ENCODE assay signal across 9 mouse cellular contexts in the genomic region with DNA sequence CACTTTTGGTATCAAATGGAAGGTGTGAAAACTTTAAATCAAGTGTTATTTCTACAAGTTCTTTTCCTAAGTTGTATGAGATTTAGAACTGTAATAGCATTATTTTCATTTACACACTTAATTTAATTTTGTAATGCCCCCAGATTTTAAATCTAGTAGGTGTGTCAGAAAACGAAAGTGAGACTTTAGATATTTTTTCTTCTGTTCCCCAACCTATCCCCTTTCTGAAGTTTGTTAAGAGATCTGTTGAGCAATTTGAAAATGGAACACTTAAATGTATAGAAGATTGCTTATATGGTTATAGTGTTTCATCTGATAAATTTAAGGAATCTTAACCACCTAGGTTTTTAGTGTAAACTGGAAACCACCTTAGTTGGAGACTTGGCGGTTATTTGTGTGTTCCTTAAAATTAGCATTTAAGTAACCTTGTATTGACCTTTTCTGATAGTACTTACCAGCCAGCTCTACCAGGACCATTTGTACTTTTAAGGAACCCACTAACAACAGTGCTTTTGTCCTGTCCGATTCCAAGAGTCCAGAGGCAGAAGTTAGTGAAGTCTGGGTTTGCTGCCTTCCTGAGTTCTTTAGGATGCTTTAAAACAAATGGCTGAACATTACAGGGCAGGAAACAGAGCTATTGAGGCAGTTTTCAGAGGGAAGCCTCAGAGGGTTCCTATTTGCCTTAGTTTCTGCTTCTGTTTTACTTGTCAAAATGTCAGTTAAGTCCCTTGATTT. TPM values are rescaled to one million over a fixed set of nuclear protein-coding genes. Genes with fewer than 3 reads are reported as not detected.
DNase-seq lines count a peak whose midpoint lies in the region; ATAC-seq and TF ChIP-seq lines count a peak whose summit lies in the region.
"Had no signal": no experiment of that assay in that cellular context is flagged by ENCODE, and none has a peak within 500 bp of the region (broad histone marks: within the 10 kb centered on the region; RNA-seq: fewer than 3 reads in every experiment).

No protein-coding gene starts in this region.

- peak overlapping the region; percentile 28 for H3K4me3 ChIP-seq in lung, embryonic 15.5 days
- H3K4me3 ChIP-seq in forebrain, embryonic 11.5 days (ENCODE audit: low read depth, low read length), result peak overlapping the region; percentile 14; the same call in 1 of the 2 replicates
- H3K4me3 ChIP-seq in intestine, postnatal 0 days (ENCODE audit: low read depth, low read length), result no peak overlapping the region
- peak overlapping the region; percentile 28 for H3K4me3 ChIP-seq in neural tube, embryonic 13.5 days

- no peaks in the 10 kb centered on the region for H3K9me3 ChIP-seq in lung, embryonic 15.5 days
- no peaks in the 10 kb centered on the region for H3K9me3 ChIP-seq in forebrain, embryonic 11.5 days (ENCODE audit: control insufficient read depth, low read length)
- H3K9me3 ChIP-seq in intestine, postnatal 0 days (ENCODE audit: control insufficient read depth), result no peaks in the 10 kb centered on the region
- no peaks in the 10 kb centered on the region for H3K9me3 ChIP-seq in neural tube, embryonic 13.5 days

- TF ChIP-seq CTCF in intestine, postnatal 0 days (IDR thresholded peaks at IDR 0.05; ENCODE audit: low read depth), result no peak

- H3K4me1 ChIP-seq in lung, embryonic 15.5 days, result peaks cover 18% of the 10 kb centered on the region
- H3K4me1 ChIP-seq in forebrain, embryonic 11.5 days (replicated peaks; ENCODE audit: control insufficient read depth, insufficient read depth, low read length), result peaks cover 4% of the 10 kb centered on the region
- peaks cover 6% of the 10 kb centered on the region for H3K4me1 ChIP-seq in intestine, postnatal 0 days (replicated peaks; ENCODE audit: control insufficient read depth, insufficient read depth, low read length)
- peaks cover 23% of the 10 kb centered on the region for H3K4me1 ChIP-seq in neural tube, embryonic 13.5 days (replicated peaks)

- intact Hi-C loops in left cerebral cortex, postnatal 10 days (cut with DNase I), result loop anchor here (5.0 kb wide), 1 partner anchor 176 kb away; no protein-coding TSS in a partner anchor

- no peaks in the 10 kb centered on the region for H3K36me3 ChIP-seq in lung, embryonic 15.5 days
- H3K36me3 ChIP-seq in forebrain, embryonic 11.5 days (ENCODE audit: control insufficient read depth, insufficient read depth, low read length), result no peaks in the 10 kb centered on the region
- no peaks in the 10 kb centered on the region for H3K36me3 ChIP-seq in intestine, postnatal 0 days (ENCODE audit: control insufficient read depth, insufficient read depth)
- H3K36me3 ChIP-seq in neural tube, embryonic 13.5 days, result no peaks in the 10 kb centered on the region

- H3K9ac ChIP-seq in lung, embryonic 15.5 days, result 0 out of 2 replicates have a peak overlapping the region, but pooled peaks have one; percentile 0
- peak overlapping the region; percentile 37 for H3K9ac ChIP-seq in forebrain, embryonic 11.5 days (ENCODE audit: low read length)
- no peak overlapping the region for H3K9ac ChIP-seq in intestine, postnatal 0 days (ENCODE audit: low read depth, low read length)
- peak overlapping the region; percentile 55; the same call in 1 of the 2 replicates for H3K9ac ChIP-seq in neural tube, embryonic 13.5 days

- DNase-seq in lung, postnatal 36 days, result no peak
- DNase-seq in forebrain, embryonic 11.5 days (ENCODE audit: low spot score), result no peak
- DNase-seq in testis, postnatal 14 days (ENCODE audit: low spot score), result no peak
- no peak for DNase-seq in left cerebral cortex, postnatal 10 days (ENCODE audit: extremely low spot score in 1 of 2, low spot score in 2 of 2)
- no peak for DNase-seq in natural killer cell, adult 2 months (ENCODE audit: low spot score in 2 of 2)
- DNase-seq: layer of hippocampus, adult 9-11 months had no signal

- no peak for ATAC-seq in lung, embryonic 15.5 days (ENCODE audit: borderline replicate concordance, extremely low read depth, low FRiP score, low TSS enrichment)
- no peak for ATAC-seq in forebrain, embryonic 11.5 days (replicated peaks; ENCODE audit: low FRiP score)
- no peak for ATAC-seq in intestine, postnatal 0 days
- no peak for ATAC-seq in neural tube, embryonic 13.5 days (ENCODE audit: low read depth)

- H3K27ac ChIP-seq in lung, embryonic 15.5 days, result peak overlapping the region; percentile 21; the same call in 1 of the 2 replicates
- no peak overlapping the region for H3K27ac ChIP-seq in forebrain, embryonic 11.5 days (ENCODE audit: low read depth, low read length)
- no peak overlapping the region for H3K27ac ChIP-seq in intestine, postnatal 0 days (ENCODE audit: low read depth, low read length)
- no peak overlapping the region for H3K27ac ChIP-seq in neural tube, embryonic 13.5 days (replicated peaks)

- H3K4me2 ChIP-seq in lung, embryonic 15.5 days, result peak overlapping the region; percentile 49
- peak overlapping the region; percentile 45; the same call in 1 of the 2 replicates for H3K4me2 ChIP-seq in forebrain, embryonic 11.5 days (ENCODE audit: low read depth, low read length, severe bottlenecking)
- H3K4me2 ChIP-seq in intestine, postnatal 0 days (replicated peaks; ENCODE audit: low read depth), result peak overlapping the region; percentile 72
- peak overlapping the region; percentile 78 for H3K4me2 ChIP-seq in neural tube, embryonic 13.5 days

- WGBS in lung, embryonic 15.5 days, result 28% methylated on average over 3 of the region's 3 CpGs
- WGBS in forebrain, embryonic 11.5 days, result 51% methylated on average over 3 of the region's 3 CpGs
- 51% methylated on average over 3 of the region's 3 CpGs for WGBS in intestine, postnatal 0 days
- WGBS in neural tube, embryonic 13.5 days, result 22% methylated on average over 3 of the region's 3 CpGs

- H3K27me3 ChIP-seq in lung, embryonic 15.5 days, result no peaks in the 10 kb centered on the region
- H3K27me3 ChIP-seq in forebrain, embryonic 11.5 days (ENCODE audit: control insufficient read depth, insufficient read depth, low read length), result no peaks in the 10 kb centered on the region
- no peaks in the 10 kb centered on the region for H3K27me3 ChIP-seq in intestine, postnatal 0 days (replicated peaks; ENCODE audit: control insufficient read depth, insufficient read depth, low read length)
- no peaks in the 10 kb centered on the region for H3K27me3 ChIP-seq in neural tube, embryonic 13.5 days

RNA-seq across cellular contexts. Expression of a gene that starts 2.2 kb away (rescaled TPM):
- 51.3 and 55.3 TPM in 2 replicates for polyA plus RNA-seq in lung, embryonic 15.5 days (2015; fragmentation: Nextera tagmentation; extraction: Ambion mirVana)
- polyA plus RNA-seq in forebrain, embryonic 11.5 days (2014; fragmentation: Nextera tagmentation; extraction: Ambion mirVana), result 91.6 and 96.9 TPM in 2 replicates
- 27.1 and 27.2 TPM in 2 replicates for polyA plus RNA-seq in intestine, postnatal 0 days (2015; fragmentation: Nextera tagmentation; extraction: Ambion mirVana)
- 87.1 and 89.6 TPM in 2 replicates for polyA plus RNA-seq in neural tube, embryonic 13.5 days (2015; fragmentation: Nextera tagmentation; extraction: Ambion mirVana)
- total RNA-seq in left cerebral cortex, postnatal 10 days (2021), result 10 to 100 TPM; 47.1 to 49.9 TPM
